Mouse (Mus musculus) neutrophil, adult 5-6 weeks (primary cell): ENCODE measurements around the gene Swsap1. TPM values are rescaled to one million over a fixed set of nuclear protein-coding genes. Genes with fewer than 3 reads are reported as not detected.

Experiments used
- ATAC-seq: fragments of 151-379, 151-347 bp; 2 replicates; pipeline ENCODE4 v1.8.0; 2017; ENCODE audit warnings: mild to moderate bottlenecking, moderate TSS enrichment; ENCODE audit not compliant: insufficient number of reproducible peaks, poor library complexity, low FRiP score, severe bottlenecking; ENCODE audit errors: extremely low read depth
- total RNA-seq: library from RNA; stranded (forward); fragments of 200-1000 nt; gene quantifications from 2 replicates; pipeline ENCODE4 v1.2.3, GENCODE M21; 2017

The Swsap1 gene
- total RNA-seq, 1 experiment from 2014 or later, result 3.1 TPM

DNA sequence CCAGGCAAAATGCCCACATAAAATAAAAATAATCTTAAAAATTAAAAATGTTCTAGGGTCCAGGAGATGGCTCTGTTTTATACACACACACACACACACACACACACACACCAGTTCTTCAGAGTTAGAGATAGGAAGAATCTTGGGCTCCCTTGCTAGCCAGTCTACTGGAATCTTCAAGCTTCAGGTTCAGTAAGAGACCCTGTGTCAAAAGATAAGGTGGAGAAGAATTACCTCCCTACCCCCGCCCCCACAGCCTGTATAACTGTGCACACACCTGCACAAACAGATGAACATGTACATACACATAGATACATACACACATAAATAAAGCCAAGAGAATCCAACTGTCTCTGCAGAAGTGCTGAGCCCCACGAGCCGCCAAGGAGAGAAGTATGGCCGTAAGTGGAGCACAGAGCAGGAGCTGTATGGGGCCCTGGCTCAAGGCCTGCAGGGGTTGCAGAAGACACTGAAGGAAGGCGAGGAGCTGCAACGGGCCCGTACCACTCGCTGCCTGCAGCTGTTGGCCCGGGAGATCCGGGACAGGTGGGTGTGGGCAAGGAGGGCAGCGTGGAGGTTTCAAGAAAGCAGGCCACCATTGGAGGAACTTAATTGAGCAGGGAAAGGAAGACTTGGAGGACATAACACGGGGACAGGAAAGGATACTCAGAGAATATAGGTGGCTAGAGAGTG lies 23.0 kb upstream of the Swsap1 start:
- no peak for ATAC-seq

GRCm38 (mm10) chr9:21934021-21934420 lies 21.5 kb upstream of the Swsap1 start:
- ATAC-seq, result no peak

- no peak for ATAC-seq
Observed at GRCm38 (mm10) chr9:21935466-21936131, 20.0 kb upstream of the Swsap1 start.

GRCm38 (mm10) chr9:21936692-21937570 lies 18.6 kb upstream of the Swsap1 start, which contains the start of gene Plppr2:
Gene Plppr2, plus strand, starts transcription at chr9:21937033.
- peak; percentile 67 for ATAC-seq

DNA sequence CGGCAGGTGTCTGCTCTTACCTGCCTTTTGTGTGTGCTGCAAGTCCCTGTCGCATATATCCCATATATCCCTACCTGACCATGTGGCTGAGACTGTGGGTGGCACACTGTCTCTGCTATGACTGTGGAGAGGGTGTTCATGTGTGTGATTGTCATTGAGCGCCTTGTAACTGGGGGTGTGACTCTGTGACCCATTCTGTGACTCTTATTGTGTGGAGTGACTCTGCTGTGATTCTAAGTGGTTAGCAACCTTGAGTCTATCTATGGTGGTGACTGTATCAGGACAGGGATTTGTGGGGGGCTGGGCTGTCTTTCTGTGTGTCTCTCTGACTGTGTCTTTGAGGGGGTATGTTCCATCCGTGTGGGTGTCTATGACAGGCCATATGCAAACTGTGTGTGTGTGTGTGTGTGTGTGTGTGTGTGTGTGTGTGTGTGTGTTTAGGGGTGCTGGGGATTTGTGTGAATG lies 17.8 kb upstream of the Swsap1 start:
- no peak for ATAC-seq

DNA sequence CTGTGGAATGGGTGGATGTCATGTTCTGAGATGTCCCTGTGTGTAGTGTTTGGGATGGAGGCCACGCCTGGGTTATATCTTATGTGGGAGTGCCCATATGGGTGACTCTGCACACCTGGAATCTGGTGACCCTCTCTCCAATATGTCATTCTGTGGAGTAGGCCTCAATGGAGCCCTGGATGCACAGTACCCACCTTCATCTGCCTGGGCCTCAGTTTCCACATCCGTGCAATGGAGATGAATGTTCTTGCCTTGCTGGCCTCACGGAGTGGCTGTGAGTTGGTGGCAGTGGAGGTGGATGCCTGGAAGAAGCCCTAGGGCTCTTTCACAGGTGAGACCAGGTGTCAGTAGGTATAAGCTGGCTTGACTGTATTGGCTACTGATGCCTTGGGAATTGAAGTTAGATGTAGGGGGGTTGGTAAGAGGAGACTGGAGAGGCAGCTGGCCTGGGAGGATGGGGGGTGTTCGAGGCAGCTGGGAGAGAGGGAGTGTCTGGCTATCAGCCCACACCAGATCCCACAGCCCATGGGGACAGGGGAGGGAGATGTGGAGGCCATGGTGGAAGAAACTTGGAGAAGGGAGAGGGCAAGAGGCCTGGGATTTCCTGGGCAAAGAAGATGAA lies 17.2 kb upstream of the Swsap1 start:
- ATAC-seq, result no peak

DNA sequence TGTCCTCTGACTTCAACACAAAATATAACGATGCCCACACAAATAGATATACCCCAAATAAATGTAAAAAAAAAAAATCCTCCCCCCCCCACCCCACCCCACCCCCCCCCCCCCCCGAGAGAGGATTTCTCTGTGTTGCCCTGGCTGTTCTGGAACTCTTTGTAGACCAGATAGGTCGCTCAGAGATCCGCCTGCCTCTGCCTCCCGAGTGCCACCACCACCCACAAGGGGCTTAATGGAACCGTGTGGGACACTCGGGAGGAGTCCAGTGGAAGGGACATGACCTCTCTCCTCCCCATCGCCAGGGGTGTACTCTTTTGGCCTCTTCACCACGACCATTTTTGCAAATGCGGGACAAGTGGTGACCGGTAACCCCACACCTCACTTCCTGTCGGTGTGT lies 12.5 kb upstream of the Swsap1 start:
- no peak for ATAC-seq

GRCm38 (mm10) chr9:21943638-21944037 lies 11.9 kb upstream of the Swsap1 start:
- no peak for ATAC-seq

- ATAC-seq, result no peak
Observed at GRCm38 (mm10) chr9:21944267-21944666, 11.3 kb upstream of the Swsap1 start.

- no peak for ATAC-seq
Observed at GRCm38 (mm10) chr9:21947540-21948130, 7.9 kb upstream of the Swsap1 start.

GRCm38 (mm10) chr9:21948146-21948545 lies 7.4 kb upstream of the Swsap1 start:
- ATAC-seq, result no peak

GRCm38 (mm10) chr9:21948790-21949189 lies 6.8 kb upstream of the Swsap1 start:
- no peak for ATAC-seq

GRCm38 (mm10) chr9:21950322-21950721 lies 5.2 kb upstream of the Swsap1 start:
- peak; percentile 35; the same call in 1 of the 2 replicates for ATAC-seq

DNA sequence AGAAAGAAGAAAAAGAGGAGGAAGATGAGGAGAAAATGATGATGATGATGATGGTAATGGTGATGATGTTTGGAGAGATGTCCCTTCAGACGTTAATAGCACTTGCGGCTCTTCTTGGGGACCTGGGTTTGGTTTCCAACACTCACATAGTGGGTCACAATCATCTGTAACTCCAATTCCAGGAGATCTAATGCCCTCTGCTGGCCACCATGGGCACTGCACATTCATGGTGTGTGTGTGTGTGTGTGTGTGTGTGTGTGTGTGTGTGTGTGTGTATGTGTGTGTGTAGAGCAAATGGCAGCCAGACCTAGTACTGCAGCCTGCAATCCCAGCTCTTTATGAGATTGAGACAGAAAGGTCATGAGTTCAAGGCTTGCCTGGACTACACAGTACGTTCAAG lies 3.6 kb upstream of the Swsap1 start:
- no peak for ATAC-seq

DNA sequence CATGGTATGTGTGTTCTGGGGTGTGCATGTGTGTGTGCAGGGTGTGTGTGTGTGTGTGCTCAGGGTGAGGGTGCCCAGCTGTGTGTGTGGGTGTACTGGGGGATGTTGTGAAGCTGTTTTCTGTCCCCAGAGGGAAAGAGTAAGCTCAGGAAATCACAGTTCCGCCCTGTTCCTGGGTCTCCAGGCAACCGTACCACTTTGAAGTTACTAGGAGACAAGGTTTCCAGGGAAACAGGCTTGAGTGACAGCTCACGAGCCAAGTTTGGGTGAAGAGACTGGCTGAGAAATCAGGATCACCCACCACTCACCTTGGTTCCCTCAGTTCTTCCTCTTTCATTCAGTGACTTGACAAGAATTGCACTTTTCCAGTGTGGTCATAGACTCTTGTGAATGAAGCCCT lies 2.0 kb upstream of the Swsap1 start:
- ATAC-seq, result no peak

DNA sequence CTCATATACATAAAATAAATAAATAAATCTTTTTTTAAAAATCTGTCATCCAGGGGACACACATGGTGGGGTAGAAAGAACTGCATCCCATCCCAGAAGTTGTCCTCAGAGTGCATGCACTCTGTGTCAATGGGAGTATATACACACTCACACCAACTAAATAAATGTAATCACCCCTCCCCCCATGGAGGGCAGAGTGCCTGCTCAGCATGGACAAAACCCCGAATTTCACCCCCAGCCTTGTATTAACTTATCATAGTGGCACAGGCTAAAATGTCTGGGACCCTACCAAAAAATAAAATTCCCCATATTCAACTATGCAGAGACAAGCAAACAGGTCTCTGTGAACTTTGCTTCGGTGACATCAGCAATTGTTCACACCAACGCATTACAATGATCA lies 920 bp upstream of the Swsap1 start:
- ATAC-seq, result no peak

DNA sequence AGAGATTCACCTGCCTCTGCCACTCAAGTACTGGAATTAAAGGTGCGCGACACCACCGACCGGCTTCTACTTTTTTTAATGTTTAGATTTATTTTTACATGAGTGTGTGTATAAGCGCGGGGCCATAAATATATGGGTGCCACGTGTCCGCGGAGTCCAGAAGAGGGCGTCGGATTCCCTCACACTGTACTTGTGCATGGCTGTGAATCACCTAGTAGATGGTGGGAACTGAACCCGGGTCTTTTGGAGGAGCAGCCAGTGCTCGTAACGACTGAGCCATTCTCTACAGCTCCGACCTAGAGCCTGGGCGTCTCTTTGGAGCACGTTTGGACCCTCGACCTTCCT lies 358 bp upstream of the Swsap1 start:
- 0 out of 2 replicates have a peak, but pooled peaks have one; percentile 13 for ATAC-seq

- no peak for ATAC-seq
Observed at GRCm38 (mm10) chr9:21958372-21958771, 2.8 kb downstream of the Swsap1 start.

- ATAC-seq, result no peak
Observed at GRCm38 (mm10) chr9:21959244-21959643, 3.7 kb downstream of the Swsap1 start.
